Mouse (Mus musculus) spleen, embryonic (tissue): ENCODE measurements around the gene Tas1r2.

Experiments used
- CTCF ChIA-PET: fragments of 350-600 bp; sonication (Branson Sonifier 250); formaldehyde crosslinking; loops from one replicate; lab custom pipeline; 2022; lab: Charles Lee

Gene Tas1r2

GRCm38 (mm10) chr4:139702914-139703313 is 49.6 kb downstream of the Tas1r2 start:
- CTCF ChIA-PET, result no interaction called here

GRCm38 (mm10) chr4:139703468-139703867 is 50.1 kb downstream of the Tas1r2 start:
- CTCF ChIA-PET, result interaction anchor here (1.0 kb wide), 1 partner anchor 157 kb away, joined by 3 read pairs; no protein-coding TSS in a partner anchor

GRCm38 (mm10) chr4:139705986-139706385 is 52.6 kb downstream of the Tas1r2 start:
- CTCF ChIA-PET, result no interaction called here

- CTCF ChIA-PET, result interaction anchor here (0.6 kb wide), 1 partner anchor 35 kb away, joined by 3 read pairs; no protein-coding TSS in a partner anchor
Measured at GRCm38 (mm10) chr4:139710467-139711334, 57.4 kb downstream of the Tas1r2 start.

GRCm38 (mm10) chr4:139715241-139715932 is 62.0 kb downstream of the Tas1r2 start:
- CTCF ChIA-PET, result no interaction called here

- CTCF ChIA-PET, result no interaction called here
Measured at GRCm38 (mm10) chr4:139716477-139717169, 63.3 kb downstream of the Tas1r2 start.

- CTCF ChIA-PET, result no interaction called here
Measured at GRCm38 (mm10) chr4:139718978-139719377, 65.6 kb downstream of the Tas1r2 start.
